Mouse (Mus musculus) right cerebral cortex, postnatal 25 days (tissue): Measurements from ENCODE around the gene Rfx2.

Experiments used
- DNase-seq: peaks from one replicate; pipeline ENCODE4 v3.0.0; 2022

Gene Rfx2

DNA sequence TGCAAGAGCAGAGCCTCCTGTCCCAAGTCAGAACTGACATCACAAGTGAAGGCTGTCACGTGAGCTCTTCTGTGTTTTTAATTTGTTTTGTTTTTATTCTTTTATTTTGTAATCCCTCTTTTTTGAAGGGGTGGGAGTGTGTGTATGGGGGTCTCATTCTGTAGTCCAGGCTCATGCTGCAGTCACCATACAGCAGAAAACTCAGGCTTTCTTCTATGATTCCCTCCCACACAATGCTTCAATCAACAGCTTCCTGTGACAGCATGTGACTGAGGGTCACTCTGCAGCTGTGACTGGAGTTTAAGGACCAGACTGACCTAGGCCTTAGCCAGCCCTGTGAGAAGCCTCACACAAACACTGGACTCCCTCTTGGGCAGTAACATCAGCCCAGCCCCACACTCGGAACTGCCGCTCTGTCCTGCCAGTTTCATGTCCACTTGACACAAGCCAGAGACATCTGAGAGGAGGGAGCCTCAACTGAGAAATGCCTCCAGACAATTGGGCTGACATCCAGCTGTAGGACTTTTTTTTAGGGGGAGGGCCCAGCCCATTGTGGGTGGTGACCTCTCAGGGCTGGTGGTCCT lies 51.9 kb downstream of the Rfx2 start:
- DNase-seq = no peak

- no peak for DNase-seq
Measured at GRCm38 (mm10) chr17:56777568-56777967, 53.2 kb downstream of the Rfx2 start.

GRCm38 (mm10) chr17:56769950-56770349 lies 60.9 kb downstream of the Rfx2 start, which contains the start of gene Prr22:
Gene Prr22 (plus strand): TSS chr17:56770250.
- DNase-seq = no peak

DNA sequence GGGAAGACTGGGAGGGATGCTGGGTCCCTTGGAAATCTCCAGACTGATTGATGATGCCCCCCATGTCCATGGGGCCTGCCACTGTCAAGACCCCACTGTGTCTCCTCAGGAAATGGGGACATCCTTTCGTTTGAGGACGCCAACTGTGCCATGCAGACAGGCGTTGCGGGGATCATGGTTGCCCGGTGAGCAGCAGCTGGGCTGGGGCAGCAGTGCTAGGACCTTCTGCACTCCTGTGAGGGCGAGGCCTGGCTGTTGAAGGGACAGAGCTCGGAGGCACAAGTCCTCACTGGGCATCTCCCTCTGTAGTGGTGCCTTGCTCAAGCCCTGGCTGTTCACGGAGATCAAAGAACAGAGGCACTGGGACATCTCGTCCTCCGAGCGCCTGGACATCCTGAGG lies 61.9 kb downstream of the Rfx2 start:
- DNase-seq = no peak

DNA sequence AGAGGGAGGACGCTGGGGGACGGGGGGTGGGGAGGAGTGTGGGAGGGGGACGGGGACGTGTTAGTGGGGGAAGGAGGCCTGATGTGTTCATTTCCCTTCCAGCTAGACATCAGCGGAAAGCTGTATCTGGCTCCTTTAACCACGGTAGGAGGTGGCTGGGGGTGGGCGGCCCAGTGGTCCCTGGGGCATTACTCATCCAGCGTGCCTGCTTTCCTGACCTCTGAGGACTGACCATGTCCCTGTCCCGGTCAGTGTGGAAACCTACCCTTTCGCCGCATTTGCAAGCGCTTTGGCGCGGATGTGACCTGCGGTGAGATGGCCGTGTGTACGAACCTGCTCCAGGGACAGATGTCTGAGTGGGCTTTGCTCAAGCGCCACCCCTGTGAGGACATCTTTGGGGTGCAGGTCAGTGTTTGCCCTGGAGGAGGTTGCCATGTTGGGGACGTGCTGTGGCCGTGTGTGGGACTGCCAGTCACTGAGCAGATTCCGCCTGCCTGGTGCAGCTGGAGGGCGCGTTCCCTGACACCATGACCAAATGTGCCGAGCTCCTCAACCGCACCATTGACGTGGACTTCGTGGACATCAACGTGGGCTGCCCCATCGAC lies 63.2 kb downstream of the Rfx2 start:
- no peak for DNase-seq

DNA sequence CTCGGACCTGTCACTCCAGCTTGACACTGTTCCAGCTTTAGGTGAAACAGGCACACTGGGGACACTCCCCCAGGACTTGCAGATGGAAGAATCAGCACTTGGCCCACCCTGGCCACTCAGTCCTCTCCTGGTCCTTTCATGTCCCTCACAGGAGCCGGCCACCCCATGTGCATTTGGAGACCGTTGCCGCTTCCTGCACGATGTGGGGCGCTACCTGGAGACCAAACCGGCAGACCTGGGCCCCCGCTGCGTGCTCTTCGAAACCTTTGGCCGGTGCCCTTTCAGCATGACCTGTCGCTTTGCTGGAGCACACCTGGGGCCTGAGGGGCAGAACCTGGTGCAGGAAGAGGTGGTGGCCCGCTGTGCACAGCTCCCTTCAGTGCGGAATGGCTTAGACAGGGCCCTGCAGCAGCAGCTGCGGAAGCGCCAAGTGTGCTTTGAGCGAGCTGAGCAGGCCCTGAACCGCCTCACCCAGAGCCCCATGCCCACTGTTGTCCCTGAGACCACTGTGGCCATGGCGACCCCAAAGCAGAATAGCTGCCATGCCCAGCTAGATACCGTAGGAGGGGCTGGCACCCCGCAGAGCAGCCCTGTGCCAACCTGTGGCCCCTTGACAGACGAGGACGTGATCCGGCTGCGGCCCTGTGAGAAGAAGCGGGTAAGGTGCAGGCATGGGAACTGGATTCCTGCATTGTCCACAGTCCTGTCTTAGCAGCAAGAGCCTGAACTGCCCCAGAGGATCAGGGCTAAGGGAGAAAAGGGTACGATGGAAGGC lies 64.0 kb downstream of the Rfx2 start:
- DNase-seq = no peak

GRCm38 (mm10) chr17:56765431-56765830 lies 65.4 kb downstream of the Rfx2 start:
- no peak for DNase-seq

GRCm38 (mm10) chr17:56764474-56765354 lies 66.1 kb downstream of the Rfx2 start, which contains the start of gene Dus3l:
Gene Dus3l (plus strand): TSS chr17:56764757.
- peak; percentile 91 for DNase-seq

GRCm38 (mm10) chr17:56763741-56764250 lies 67.0 kb downstream of the Rfx2 start:
- no peak for DNase-seq

DNA sequence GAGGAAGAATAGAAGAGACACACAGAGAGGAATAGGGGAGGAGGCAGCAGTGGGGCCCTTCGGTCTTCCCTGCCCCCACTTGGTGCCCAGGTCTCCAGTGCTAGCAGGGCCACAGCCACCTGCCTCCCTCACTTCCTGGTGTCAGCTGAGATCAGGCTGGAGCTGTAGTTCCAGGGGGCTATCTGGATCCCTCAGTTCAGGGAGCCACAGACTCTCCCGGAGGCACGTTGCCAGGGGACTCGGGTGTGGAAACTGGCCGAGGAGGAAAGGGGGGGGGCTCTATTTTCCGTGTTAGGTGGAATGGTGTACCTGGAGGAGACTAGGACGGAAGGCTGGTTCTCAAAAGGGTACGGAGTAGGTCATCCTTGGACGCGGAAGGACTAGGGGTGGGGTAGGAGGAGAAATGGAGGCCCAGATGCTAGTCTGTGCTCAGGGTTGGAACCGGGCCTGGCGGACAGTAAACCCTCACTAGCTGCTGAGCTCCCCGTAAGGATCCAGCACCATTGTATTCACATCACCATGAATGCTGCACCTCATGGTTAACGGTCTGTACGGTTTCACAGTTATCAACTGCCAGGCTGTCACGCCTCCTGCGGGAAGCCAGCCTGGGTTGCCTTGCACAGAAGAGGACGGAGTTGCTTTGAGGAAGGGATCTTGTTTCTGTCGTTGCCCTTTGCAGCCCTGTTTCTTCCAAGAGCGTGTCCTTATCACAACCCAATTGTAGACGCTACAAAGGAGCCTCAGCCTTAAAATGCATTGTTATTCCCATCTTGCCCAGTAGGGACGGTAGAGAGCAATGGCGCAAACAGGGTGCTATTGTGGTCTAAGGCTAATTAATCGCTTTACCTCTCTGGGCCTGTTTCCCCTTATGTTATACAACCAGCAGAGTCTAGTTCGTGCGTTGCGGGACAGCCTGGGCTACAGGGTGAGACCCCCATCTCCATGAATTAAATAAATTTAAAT lies 67.8 kb downstream of the Rfx2 start:
- peak; percentile 42 for DNase-seq

- DNase-seq = peak; percentile 86
Measured at GRCm38 (mm10) chr17:56761991-56762410, 68.8 kb downstream of the Rfx2 start.

- DNase-seq = no peak
Measured at GRCm38 (mm10) chr17:56761077-56761476, 69.7 kb downstream of the Rfx2 start.

GRCm38 (mm10) chr17:56759261-56759660 lies 71.6 kb downstream of the Rfx2 start:
- DNase-seq = no peak

DNA sequence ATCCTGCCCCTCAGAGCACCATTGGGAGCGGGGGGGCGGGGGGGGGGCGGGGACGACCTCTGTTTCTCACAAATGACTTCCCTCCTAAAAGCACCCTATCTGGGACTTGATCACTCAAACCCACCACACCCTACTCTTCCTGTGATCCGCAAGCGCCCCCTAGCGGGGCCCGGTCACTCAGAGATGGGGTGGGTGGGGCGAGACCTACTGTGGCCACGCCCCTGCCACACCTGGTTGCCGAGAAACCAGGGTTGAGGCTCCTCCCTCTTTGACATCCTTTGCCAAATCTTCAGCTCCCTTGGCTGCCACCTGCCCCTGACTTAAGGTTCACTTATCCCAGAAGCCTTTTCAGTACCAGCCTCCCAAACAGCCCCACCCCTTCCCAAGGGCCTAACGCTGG lies 72.7 kb downstream of the Rfx2 start:
- peak; percentile 62 for DNase-seq

GRCm38 (mm10) chr17:56757416-56758123 lies 73.2 kb downstream of the Rfx2 start, which contains the start of gene Nrtn:
Gene Nrtn (minus strand): TSS chr17:56757530.
- peak; percentile 64 for DNase-seq

DNA sequence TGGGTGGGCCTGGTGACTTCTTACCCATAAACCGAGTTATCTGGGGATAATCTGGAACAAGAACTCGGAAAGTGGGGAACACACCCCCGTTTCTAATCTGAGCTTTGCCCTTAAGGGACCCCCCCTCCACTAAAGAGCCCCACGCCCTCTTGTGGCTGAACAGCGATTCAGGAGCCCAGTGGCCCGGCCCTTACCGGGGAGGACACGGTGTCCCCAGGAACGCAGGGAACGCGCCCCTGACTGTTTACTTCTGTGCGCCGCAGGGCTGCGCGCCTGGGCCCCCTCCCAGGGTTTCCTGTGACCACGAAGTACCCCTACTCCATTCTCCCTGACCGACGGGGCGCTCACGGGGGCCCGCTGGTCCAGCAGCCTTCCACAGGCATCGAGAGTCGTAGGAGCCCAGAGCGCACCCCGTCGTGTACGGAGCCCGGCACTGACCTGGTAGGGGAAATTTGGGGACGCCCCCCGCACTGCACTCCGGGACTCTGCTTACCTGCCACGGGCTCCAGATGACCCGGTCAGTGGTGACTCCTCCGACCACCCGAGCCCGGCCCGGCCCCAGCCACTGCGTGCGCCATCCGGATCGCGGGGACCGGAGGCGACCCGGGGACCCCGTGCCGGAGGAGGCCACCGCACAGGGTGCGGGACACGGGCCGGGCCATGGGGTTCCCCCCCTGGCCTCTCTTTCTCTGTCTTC lies 74.0 kb downstream of the Rfx2 start:
- DNase-seq = no peak

GRCm38 (mm10) chr17:56754271-56755185 lies 76.3 kb downstream of the Rfx2 start:
- no peak for DNase-seq

- DNase-seq = no peak
Measured at GRCm38 (mm10) chr17:56753452-56753851, 77.4 kb downstream of the Rfx2 start.
